Mouse (Mus musculus): ENCODE data around the gene Grin1. TPM values are rescaled to one million over a fixed set of nuclear protein-coding genes. Genes with fewer than 3 reads are reported as not detected.

The Grin1 gene
- polyA plus RNA-seq, 2 experiments = 0.34 to 1.3 TPM

DNA sequence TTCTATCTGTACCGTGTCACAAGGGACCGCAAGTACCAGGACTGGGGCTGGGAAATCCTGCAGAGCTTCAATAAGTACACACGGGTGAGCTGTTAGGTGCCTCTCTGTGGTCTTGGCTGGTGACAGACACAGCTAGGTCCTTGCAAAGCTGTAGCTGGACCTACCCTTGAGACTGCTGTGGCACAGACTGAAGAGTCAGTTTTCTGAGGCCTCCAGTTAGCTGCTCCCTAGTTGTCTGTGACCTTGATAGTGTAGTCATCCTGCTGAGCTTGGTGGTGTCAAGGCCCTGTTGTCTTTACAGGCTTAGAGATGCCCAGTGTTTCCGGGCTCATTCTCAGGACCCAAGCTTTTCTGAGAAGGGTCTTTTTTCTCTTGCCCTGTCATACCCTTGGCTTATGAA is 30.5 kb upstream of the Grin1 start:
- Histone ChIP-seq H3K36me3 (ENCODE audit: control insufficient read depth, insufficient read depth, low read length) (peaks cover 91% of the 10 kb centered on the region), H3K9ac (ENCODE audit: low read depth, low read length, severe bottlenecking) (no peak overlapping the region), H3K9me3 (ENCODE audit: control insufficient read depth, low read length) (no peaks in the 10 kb centered on the region), H3K4me2 (replicated peaks; ENCODE audit: low read depth, low read length, severe bottlenecking) (no peak overlapping the region), H3K4me3 (replicated peaks; ENCODE audit: low read length) (no peak overlapping the region), H3K4me1 (ENCODE audit: control insufficient read depth, insufficient read depth, low read length) (no peaks in the 10 kb centered on the region), H3K27ac (replicated peaks; ENCODE audit: low read depth, low read length) (no peak overlapping the region), H3K27me3 (ENCODE audit: control insufficient read depth, insufficient read depth, low read length) (no peaks in the 10 kb centered on the region)
- ATAC-seq (ENCODE audit: low FRiP score, low read depth) = no peak
- DNase-seq (ENCODE audit: low spot score) = no peak
- 98% methylated on average over 4 of the region's 4 CpGs for WGBS
- no peak for TF ChIP-seq POLR2A (IDR thresholded peaks at IDR 0.05; ENCODE audit: borderline replicate concordance, extremely low read depth, insufficient read depth, insufficient read length)

DNA sequence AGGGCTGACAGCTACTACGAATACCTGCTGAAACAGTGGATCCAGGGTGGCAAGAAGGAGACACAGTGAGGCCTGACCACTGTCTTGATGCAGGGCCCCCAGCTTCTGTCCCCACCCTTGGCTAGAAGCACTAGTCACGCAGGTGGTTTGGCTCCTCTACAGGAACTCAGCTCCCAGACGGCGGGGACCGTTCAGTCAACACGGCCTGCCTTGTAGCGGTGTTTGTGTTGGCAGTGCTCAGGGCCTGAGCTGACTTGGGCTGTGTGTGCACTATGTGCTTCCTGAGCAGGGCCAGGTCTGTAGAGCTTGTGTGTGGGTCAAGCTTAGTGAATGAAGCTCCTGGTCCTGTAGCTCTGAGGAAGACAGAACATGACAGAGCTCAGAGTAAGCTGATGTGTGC is 29.2 kb upstream of the Grin1 start:
- no peak for DNase-seq (ENCODE audit: low spot score)
- Histone ChIP-seq H3K4me2 (replicated peaks; ENCODE audit: low read depth, low read length, severe bottlenecking) (no peak overlapping the region), H3K27ac (replicated peaks; ENCODE audit: low read depth, low read length) (no peak overlapping the region), H3K27me3 (ENCODE audit: control insufficient read depth, insufficient read depth, low read length) (no peaks in the 10 kb centered on the region), H3K9ac (ENCODE audit: low read depth, low read length, severe bottlenecking) (no peak overlapping the region), H3K4me1 (ENCODE audit: control insufficient read depth, insufficient read depth, low read length) (no peaks in the 10 kb centered on the region), H3K4me3 (replicated peaks; ENCODE audit: low read length) (no peak overlapping the region), H3K36me3 (ENCODE audit: control insufficient read depth, insufficient read depth, low read length) (peaks cover 94% of the 10 kb centered on the region), H3K9me3 (ENCODE audit: control insufficient read depth, low read length) (no peaks in the 10 kb centered on the region)
- TF ChIP-seq POLR2A (IDR thresholded peaks at IDR 0.05; ENCODE audit: borderline replicate concordance, extremely low read depth, insufficient read depth, insufficient read length) = no peak
- 88% methylated on average over 7 of the region's 7 CpGs for WGBS
- no peak for ATAC-seq (ENCODE audit: low FRiP score, low read depth)

DNA sequence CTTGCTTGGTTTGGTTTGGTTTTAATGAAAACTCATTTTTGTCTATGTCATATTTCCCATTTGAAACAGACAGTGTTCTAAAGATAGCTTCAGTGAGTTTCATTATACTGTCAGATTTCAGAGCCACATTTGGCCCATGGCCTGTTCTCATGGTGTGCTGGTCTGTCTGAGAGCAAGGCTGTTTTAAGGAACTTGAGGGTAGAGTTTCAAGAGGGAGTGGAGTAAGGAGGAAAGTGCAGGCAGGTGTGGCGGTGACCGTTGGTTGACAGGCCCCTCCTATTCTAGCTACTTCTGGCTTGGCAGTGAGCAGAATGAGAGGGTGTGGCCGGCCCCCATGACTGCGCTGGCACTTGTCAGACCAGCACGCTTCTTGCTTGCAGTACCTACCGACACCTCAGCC is 19.3 kb upstream of the Grin1 start:
- Histone ChIP-seq H3K36me3 (ENCODE audit: control insufficient read depth, insufficient read depth, low read length) (peaks cover 76% of the 10 kb centered on the region), H3K4me3 (replicated peaks; ENCODE audit: low read length) (no peak overlapping the region), H3K9me3 (ENCODE audit: control insufficient read depth, low read length) (no peaks in the 10 kb centered on the region), H3K4me1 (ENCODE audit: control insufficient read depth, insufficient read depth, low read length) (peaks cover 3% of the 10 kb centered on the region), H3K4me2 (replicated peaks; ENCODE audit: low read depth, low read length, severe bottlenecking) (no peak overlapping the region), H3K9ac (ENCODE audit: low read depth, low read length, severe bottlenecking) (no peak overlapping the region), H3K27ac (replicated peaks; ENCODE audit: low read depth, low read length) (no peak overlapping the region), H3K27me3 (ENCODE audit: control insufficient read depth, insufficient read depth, low read length) (no peaks in the 10 kb centered on the region)
- no peak for ATAC-seq (ENCODE audit: low FRiP score, low read depth)
- no peak for TF ChIP-seq POLR2A (IDR thresholded peaks at IDR 0.05; ENCODE audit: borderline replicate concordance, extremely low read depth, insufficient read depth, insufficient read length)
- DNase-seq (ENCODE audit: low spot score) = no peak
- 92% methylated on average over 6 of the region's 6 CpGs for WGBS

DNA sequence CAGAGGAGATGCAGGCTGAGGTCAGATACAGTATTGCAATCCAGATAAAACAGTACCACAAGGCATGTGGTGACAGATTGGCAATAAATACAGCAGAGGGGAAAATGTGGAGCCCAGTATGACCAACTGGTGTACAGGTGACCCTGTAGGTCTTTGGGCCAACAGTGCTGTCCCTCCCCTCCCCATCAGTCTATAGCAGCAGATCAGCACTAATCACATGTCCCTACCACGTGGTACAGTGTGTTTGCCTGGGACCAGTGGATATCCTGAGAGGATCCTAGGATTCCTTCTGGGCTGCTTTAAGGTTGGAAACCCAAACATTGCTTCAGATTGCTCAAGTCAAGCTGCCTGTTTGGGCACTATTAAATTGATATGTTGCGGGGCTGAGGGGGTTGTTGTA is 14.6 kb upstream of the Grin1 start:
- Histone ChIP-seq H3K4me3 (replicated peaks; ENCODE audit: low read length) (peak overlapping the region; percentile 94), H3K4me2 (replicated peaks; ENCODE audit: low read depth, low read length, severe bottlenecking) (peak overlapping the region; percentile 80), H3K27ac (replicated peaks; ENCODE audit: low read depth, low read length) (no peak overlapping the region), H3K4me1 (ENCODE audit: control insufficient read depth, insufficient read depth, low read length) (peaks cover 9% of the 10 kb centered on the region), H3K27me3 (ENCODE audit: control insufficient read depth, insufficient read depth, low read length) (no peaks in the 10 kb centered on the region), H3K9me3 (ENCODE audit: control insufficient read depth, low read length) (no peaks in the 10 kb centered on the region), H3K9ac (ENCODE audit: low read depth, low read length, severe bottlenecking) (peak overlapping the region; percentile 71), H3K36me3 (ENCODE audit: control insufficient read depth, insufficient read depth, low read length) (peaks cover 45% of the 10 kb centered on the region)
- WGBS = 83% methylated on average over 2 of the region's 2 CpGs
- TF ChIP-seq POLR2A (IDR thresholded peaks at IDR 0.05; ENCODE audit: borderline replicate concordance, extremely low read depth, insufficient read depth, insufficient read length) = no peak
- ATAC-seq (ENCODE audit: low FRiP score, low read depth) = no peak
- no peak for DNase-seq (ENCODE audit: low spot score)

DNA sequence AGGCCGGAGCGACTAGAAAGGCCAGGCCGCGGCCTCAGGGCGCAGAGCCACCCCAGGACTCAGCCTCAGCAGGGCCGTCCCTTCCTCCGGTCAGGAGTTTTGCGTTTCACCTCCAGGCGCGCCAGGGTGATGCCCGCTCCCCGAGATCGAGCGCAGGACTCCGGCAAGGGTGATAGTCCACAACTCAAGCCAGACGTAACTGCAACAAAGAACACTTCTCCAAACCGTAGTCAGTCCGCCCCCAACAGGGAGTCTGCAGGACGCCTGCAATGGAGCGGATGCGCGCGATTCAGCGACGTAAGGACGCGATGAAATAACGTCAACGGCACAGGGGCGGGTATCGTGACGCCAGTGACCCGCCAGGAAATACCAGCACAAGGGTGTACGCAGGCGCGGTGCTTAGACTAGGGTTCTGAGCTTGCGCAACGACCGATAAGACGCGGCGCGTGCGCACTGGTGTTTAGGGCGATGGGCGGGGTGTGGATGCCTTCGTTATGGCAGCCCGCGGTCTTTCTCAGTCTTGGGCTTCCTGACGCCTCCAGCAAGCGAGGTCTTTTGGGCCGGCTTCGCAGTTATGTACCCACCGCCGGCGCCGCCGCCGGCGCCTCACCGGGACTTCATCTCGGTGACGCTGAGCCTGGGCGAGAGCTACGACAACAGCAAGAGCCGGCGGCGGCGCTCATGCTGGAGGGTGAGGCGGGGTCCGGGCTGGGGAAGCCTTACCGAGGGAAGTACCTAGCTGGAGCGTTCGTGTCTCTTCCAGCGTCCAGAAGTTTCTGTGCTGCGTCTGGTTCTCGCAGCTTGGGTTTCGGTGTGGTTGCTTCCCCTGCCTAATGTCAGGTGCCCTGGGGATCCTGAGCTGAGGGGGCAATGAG is 13.5 kb upstream of the Grin1 start, which contains the start of gene Man1b1:
Gene Man1b1, plus strand, starts transcription at position 53 of the 875 bp plus-strand sequence.
- H3K9ac ChIP-seq (ENCODE audit: low read depth, low read length, severe bottlenecking) = peak within 1 kb of the TSS; percentile 94
- H3K4me1 ChIP-seq (ENCODE audit: control insufficient read depth, insufficient read depth, low read length) = peaks cover 9% of the 10 kb centered on the region
- peak; percentile 98 for ATAC-seq (ENCODE audit: low FRiP score, low read depth)
- 2% methylated on average over 77 of the region's 78 CpGs for WGBS
- no peaks in the 10 kb centered on the region for H3K9me3 ChIP-seq (ENCODE audit: control insufficient read depth, low read length)
- H3K36me3 ChIP-seq (ENCODE audit: control insufficient read depth, insufficient read depth, low read length) = peaks cover 35% of the 10 kb centered on the region
- TF ChIP-seq POLR2A (IDR thresholded peaks at IDR 0.05; ENCODE audit: borderline replicate concordance, extremely low read depth, insufficient read depth, insufficient read length) = peak; percentile 78; the same call in 1 of the 2 replicates
- H3K27me3 ChIP-seq (ENCODE audit: control insufficient read depth, insufficient read depth, low read length) = no peaks in the 10 kb centered on the region
- peak within 1 kb of the TSS; percentile 94 for H3K4me3 ChIP-seq (replicated peaks; ENCODE audit: low read length)
- peak; percentile 100 for DNase-seq (ENCODE audit: low spot score)
- peak within 1 kb of the TSS; percentile 89 for H3K27ac ChIP-seq (replicated peaks; ENCODE audit: low read depth, low read length)
- peak within 1 kb of the TSS; percentile 80 for H3K4me2 ChIP-seq (replicated peaks; ENCODE audit: low read depth, low read length, severe bottlenecking)
